Mouse (Mus musculus): ENCODE data around the gene Dhx16.
A peak's percentile ranks its signal among the peaks of the same experiment; 100 is the strongest.

The Dhx16 gene

GRCm38 (mm10) chr17:35866281-35866831, 13.3 kb upstream of the Dhx16 start:
- Histone ChIP-seq H3K27me3 (ENCODE audit: insufficient read depth, low read length) (peaks cover 11% of the 10 kb centered on the region), H3K9me3 (ENCODE audit: low read length) (no peaks in the 10 kb centered on the region)
- TF ChIP-seq CTCF (conservative IDR thresholded peaks at IDR 0.05; ENCODE audit: low read length) (no peak), POU5F1 (IDR thresholded peaks at IDR 0.05; ENCODE audit: borderline replicate concordance, low read length) (no peak), NANOG (IDR thresholded peaks at IDR 0.05; ENCODE audit: borderline replicate concordance, low read length) (no peak)

GRCm38 (mm10) chr17:35866911-35867890, 12.4 kb upstream of the Dhx16 start:
- Histone ChIP-seq H3K4me1 (replicated peaks; ENCODE audit: low read depth, low read length) (peaks cover 86% of the 10 kb centered on the region), H3K36me3 (ENCODE audit: insufficient read depth, low read length) (peaks cover 39% of the 10 kb centered on the region), H3K27me3 (ENCODE audit: insufficient read depth, low read length) (peaks cover 11% of the 10 kb centered on the region), H3K9me3 (ENCODE audit: low read length) (no peaks in the 10 kb centered on the region), H3K4me3 (replicated peaks; ENCODE audit: low read length) (peak overlapping the region; percentile 88)
- TF ChIP-seq CTCF (conservative IDR thresholded peaks at IDR 0.05; ENCODE audit: low read length) (0 out of 2 replicates have a peak, but pooled peaks have one; percentile 4), POU5F1 (IDR thresholded peaks at IDR 0.05; ENCODE audit: borderline replicate concordance, low read length) (no peak)

More at GRCm38 (mm10) chr17:35866281-35866831, 13.3 kb upstream of the Dhx16 start:
- peaks cover 33% of the 10 kb centered on the region for H3K36me3 ChIP-seq (ENCODE audit: insufficient read depth, low read length)
- peak overlapping the region; percentile 88 for H3K4me3 ChIP-seq (replicated peaks; ENCODE audit: low read length)
- H3K4me1 ChIP-seq (replicated peaks; ENCODE audit: low read depth, low read length): peaks cover 86% of the 10 kb centered on the region

DNA sequence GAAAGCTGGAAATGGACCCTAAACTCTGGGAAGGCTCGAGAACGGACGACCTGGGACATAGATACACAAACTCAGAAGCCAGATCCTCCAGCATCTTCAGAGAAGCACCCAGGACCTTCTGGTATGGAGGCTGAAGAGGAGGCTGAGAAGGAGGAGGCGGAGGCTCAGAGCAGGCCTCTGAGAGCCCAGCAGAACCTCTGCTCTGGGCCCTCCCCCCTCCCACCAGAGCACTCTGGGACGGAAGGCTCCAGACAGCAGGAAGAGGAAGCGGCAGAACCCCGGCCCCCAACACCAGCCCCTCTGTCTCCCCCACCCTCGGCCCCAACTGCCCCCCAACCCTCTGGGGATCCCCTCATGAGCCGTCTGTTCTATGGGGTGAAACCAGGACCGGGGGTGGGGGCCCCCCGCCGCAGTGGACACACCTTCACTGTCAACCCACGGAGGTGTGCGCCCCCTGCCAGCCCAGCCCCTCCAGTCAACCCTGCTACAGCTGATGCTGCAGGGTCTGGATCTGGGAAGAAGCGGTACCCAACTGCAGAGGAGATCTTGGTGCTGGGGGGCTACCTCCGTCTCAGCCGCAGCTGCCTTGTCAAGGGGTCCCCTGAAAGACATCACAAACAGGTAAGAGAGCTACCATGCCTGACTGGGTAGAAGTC, 11.3 kb upstream of the Dhx16 start:
- peak overlapping the region; percentile 88 for H3K4me3 ChIP-seq (replicated peaks; ENCODE audit: low read length)
- H3K27me3 ChIP-seq (ENCODE audit: insufficient read depth, low read length): peaks cover 11% of the 10 kb centered on the region
- no peak for TF ChIP-seq POU5F1 (IDR thresholded peaks at IDR 0.05; ENCODE audit: borderline replicate concordance, low read length)
- no peak for TF ChIP-seq NANOG (IDR thresholded peaks at IDR 0.05; ENCODE audit: borderline replicate concordance, low read length)
- no peak for TF ChIP-seq CTCF (conservative IDR thresholded peaks at IDR 0.05; ENCODE audit: low read length)

GRCm38 (mm10) chr17:35868961-35869345, 10.7 kb upstream of the Dhx16 start:
- H3K4me3 ChIP-seq (replicated peaks; ENCODE audit: low read length): peak overlapping the region; percentile 88
- H3K27me3 ChIP-seq (ENCODE audit: insufficient read depth, low read length): peaks cover 11% of the 10 kb centered on the region
- H3K9me3 ChIP-seq (ENCODE audit: low read length): no peaks in the 10 kb centered on the region
- TF ChIP-seq POU5F1 (IDR thresholded peaks at IDR 0.05; ENCODE audit: borderline replicate concordance, low read length): no peak
- no peak for TF ChIP-seq CTCF (conservative IDR thresholded peaks at IDR 0.05; ENCODE audit: low read length)
- no peak for TF ChIP-seq NANOG (IDR thresholded peaks at IDR 0.05; ENCODE audit: borderline replicate concordance, low read length)
- peaks cover 43% of the 10 kb centered on the region for H3K36me3 ChIP-seq (ENCODE audit: insufficient read depth, low read length)
- H3K4me1 ChIP-seq (replicated peaks; ENCODE audit: low read depth, low read length): peaks cover 82% of the 10 kb centered on the region

More for the DNA sequence above, 11.3 kb upstream of the Dhx16 start:
- Histone ChIP-seq H3K4me1 (replicated peaks; ENCODE audit: low read depth, low read length) (peaks cover 84% of the 10 kb centered on the region), H3K36me3 (ENCODE audit: insufficient read depth, low read length) (peaks cover 45% of the 10 kb centered on the region), H3K9me3 (ENCODE audit: low read length) (no peaks in the 10 kb centered on the region)

DNA sequence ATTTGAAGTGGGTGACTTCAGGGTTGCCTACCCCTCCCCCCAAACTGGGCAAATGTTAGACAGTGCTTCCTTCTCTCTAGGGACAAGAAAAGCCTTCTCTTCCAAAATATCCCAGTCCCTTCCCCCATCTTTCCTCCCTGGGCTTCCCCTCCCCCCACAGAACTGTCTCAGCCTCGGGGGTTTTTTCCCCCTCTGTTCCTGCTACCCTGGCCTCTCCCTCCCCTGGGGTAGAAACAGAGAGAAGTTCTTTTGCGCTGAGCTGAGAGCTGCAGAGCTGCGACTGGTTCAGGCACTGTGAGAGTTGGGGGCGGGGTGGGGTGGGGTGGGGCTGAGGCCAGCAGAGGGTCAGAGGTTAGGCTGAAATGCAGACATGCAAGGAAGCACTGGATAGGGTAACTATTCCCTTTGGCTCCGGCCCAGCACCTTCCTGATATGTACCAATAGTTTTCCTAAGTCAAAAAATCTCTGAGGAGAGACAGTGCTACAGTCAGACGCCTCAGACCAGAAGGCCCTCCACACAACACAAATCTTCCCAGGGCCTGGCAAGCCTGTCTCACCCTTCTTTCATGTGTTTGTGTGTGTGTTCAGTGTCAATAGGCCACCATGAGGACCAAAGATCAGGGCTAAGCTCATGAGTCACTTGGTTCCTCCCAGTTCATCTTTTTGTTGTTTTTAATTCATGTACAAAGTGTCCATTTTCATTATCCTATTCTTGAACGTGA, 10.1 kb upstream of the Dhx16 start:
- no peaks in the 10 kb centered on the region for H3K9me3 ChIP-seq (ENCODE audit: low read length)
- peaks cover 11% of the 10 kb centered on the region for H3K27me3 ChIP-seq (ENCODE audit: insufficient read depth, low read length)
- peaks cover 47% of the 10 kb centered on the region for H3K36me3 ChIP-seq (ENCODE audit: insufficient read depth, low read length)
- TF ChIP-seq POU5F1 (IDR thresholded peaks at IDR 0.05; ENCODE audit: borderline replicate concordance, low read length): no peak
- TF ChIP-seq NANOG (IDR thresholded peaks at IDR 0.05; ENCODE audit: borderline replicate concordance, low read length): no peak
- TF ChIP-seq CTCF (conservative IDR thresholded peaks at IDR 0.05; ENCODE audit: low read length): no peak
- peak overlapping the region; percentile 88 for H3K4me3 ChIP-seq (replicated peaks; ENCODE audit: low read length)
- peaks cover 82% of the 10 kb centered on the region for H3K4me1 ChIP-seq (replicated peaks; ENCODE audit: low read depth, low read length)

DNA sequence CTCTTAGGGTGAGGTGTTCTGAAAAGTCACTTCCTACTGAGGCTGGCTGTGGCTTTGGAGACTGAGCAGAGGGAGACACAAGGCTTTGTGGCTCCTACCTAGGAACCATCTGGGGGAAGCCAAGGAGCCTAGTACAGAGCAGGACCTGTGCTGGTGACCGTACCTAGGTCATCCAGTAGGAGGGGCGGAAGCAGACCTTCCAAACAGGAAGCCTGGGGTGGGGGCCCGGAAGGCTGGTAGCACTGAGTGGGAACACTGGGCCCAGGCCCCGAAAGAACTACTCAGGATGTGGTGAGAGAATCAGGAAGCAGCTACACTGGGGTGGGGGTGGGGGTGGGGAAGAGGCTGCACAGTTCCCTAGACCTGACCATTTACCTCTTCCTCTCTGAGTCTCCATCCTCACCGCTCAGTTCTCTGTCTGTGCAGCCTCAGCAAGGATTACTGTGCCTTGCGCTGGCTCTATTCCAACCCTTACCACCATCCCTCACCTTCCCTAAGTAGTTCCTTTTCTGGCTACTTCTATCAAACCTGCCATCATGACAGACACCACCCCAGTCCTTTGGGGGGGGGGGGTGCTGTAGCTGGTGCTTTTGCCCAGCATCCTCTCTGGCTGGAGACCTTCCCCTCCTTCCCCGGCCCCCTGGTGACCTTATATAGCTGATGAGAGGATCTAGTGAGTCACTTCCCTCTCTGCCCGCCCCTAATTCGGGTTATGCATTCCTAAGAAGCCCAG, 9.3 kb upstream of the Dhx16 start:
- Histone ChIP-seq H3K36me3 (ENCODE audit: insufficient read depth, low read length) (peaks cover 55% of the 10 kb centered on the region), H3K4me3 (replicated peaks; ENCODE audit: low read length) (peak overlapping the region; percentile 88), H3K9me3 (ENCODE audit: low read length) (no peaks in the 10 kb centered on the region), H3K4me1 (replicated peaks; ENCODE audit: low read depth, low read length) (peaks cover 81% of the 10 kb centered on the region), H3K27me3 (ENCODE audit: insufficient read depth, low read length) (peaks cover 11% of the 10 kb centered on the region)
- TF ChIP-seq POU5F1 (IDR thresholded peaks at IDR 0.05; ENCODE audit: borderline replicate concordance, low read length): no peak
- no peak for TF ChIP-seq NANOG (IDR thresholded peaks at IDR 0.05; ENCODE audit: borderline replicate concordance, low read length)

GRCm38 (mm10) chr17:35870884-35871696, 8.5 kb upstream of the Dhx16 start:
- no peak for TF ChIP-seq POU5F1 (IDR thresholded peaks at IDR 0.05; ENCODE audit: borderline replicate concordance, low read length)
- TF ChIP-seq CTCF (conservative IDR thresholded peaks at IDR 0.05; ENCODE audit: low read length): peak; percentile 85
- TF ChIP-seq NANOG (IDR thresholded peaks at IDR 0.05; ENCODE audit: borderline replicate concordance, low read length): no peak
- H3K9me3 ChIP-seq (ENCODE audit: low read length): no peaks in the 10 kb centered on the region
- H3K27me3 ChIP-seq (ENCODE audit: insufficient read depth, low read length): peaks cover 11% of the 10 kb centered on the region
- peaks cover 81% of the 10 kb centered on the region for H3K4me1 ChIP-seq (replicated peaks; ENCODE audit: low read depth, low read length)
- H3K36me3 ChIP-seq (ENCODE audit: insufficient read depth, low read length): peaks cover 59% of the 10 kb centered on the region
- H3K4me3 ChIP-seq (replicated peaks; ENCODE audit: low read length): peak overlapping the region; percentile 88
